Mouse (Mus musculus) cerebellum, adult 9-10 months (tissue): ENCODE data around the gene Rapgef2.
"Not testable (repeated sequence)": the region's sequence is repeated elsewhere in the genome, so short reads cannot be mapped to it uniquely, and the experiment has no call there.

ENCODE experiments used
- DNase-seq: peaks from one replicate; pipeline ENCODE4 v3.0.0; 2022

Gene Rapgef2

DNA sequence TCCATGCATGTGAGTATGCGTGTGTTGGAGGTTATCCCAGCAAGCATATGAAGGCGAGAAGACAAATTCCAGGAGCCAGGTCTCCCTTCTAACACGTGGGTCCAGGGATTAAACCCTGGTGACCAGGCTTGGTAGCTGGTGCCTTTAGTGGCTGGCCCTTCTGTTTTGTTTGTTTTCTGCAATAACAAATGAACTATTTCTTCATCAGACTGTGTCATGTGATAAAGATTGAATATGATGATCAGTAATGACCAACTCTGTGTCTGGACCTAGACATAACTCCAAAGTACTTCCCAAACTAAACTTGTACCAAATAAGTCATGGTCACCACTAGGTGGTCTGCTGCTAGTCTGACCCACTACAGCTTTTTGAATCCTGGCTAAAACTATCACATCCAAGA is 202.4 kb downstream of the Rapgef2 start:
- no peak for DNase-seq

DNA sequence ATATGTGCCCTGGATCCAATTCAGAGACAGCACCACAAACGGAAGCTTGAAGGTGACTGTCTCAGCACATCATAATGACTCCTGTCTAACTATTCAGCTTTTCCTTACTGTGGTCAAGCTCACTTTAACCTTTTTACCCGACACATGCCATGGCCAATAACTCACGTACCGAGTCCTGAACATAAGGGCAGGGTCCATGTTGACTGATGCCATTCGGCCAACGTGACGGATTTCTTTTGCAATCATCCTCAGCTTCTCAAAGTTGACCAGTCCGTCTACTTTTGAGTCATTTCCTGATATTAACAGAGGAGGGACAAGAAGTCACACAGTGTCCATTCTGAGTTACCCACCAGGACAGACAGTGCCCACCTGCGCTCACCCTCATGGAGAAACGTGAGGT is 203.3 kb downstream of the Rapgef2 start:
- DNase-seq = no peak

DNA sequence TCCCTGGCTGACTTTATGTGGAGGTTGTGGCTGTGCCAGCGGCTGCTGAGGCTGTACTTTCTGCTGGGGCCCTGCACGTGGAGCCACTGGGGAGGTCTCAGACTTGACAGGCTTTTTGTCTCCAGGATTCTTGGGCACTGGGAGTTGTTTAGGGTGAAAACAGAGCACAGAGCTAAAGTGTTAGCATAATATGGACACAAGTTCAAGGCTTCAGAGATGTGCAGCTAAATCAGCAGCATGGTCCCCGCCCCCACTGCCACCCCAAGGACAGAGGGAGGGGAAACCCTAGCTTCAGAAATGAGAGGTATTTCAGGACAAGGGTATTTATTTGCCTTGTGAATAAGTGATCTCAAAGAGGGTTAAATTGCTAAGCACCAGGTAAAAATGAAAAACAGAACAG is 207.2 kb downstream of the Rapgef2 start:
- DNase-seq = no peak

DNA sequence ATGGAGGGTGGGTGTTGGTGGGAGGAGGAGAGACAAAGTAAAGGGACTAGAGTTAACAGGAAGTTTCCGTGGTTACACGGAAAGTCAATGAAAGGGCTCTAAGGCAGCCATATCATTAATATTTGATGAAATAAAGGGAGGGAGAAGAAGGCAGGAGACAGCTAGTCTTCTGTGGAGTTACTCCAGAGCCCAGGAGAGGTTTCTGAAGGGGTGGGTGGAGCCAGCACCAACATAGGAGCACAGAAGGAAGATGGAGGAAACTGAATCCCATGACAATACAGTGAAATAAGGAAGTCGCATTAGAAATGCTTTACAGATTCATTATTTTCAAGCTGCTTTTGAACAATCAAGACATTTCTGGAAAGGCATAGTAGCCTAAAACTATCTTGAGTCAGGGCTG is 211.3 kb downstream of the Rapgef2 start:
- DNase-seq = no peak

DNA sequence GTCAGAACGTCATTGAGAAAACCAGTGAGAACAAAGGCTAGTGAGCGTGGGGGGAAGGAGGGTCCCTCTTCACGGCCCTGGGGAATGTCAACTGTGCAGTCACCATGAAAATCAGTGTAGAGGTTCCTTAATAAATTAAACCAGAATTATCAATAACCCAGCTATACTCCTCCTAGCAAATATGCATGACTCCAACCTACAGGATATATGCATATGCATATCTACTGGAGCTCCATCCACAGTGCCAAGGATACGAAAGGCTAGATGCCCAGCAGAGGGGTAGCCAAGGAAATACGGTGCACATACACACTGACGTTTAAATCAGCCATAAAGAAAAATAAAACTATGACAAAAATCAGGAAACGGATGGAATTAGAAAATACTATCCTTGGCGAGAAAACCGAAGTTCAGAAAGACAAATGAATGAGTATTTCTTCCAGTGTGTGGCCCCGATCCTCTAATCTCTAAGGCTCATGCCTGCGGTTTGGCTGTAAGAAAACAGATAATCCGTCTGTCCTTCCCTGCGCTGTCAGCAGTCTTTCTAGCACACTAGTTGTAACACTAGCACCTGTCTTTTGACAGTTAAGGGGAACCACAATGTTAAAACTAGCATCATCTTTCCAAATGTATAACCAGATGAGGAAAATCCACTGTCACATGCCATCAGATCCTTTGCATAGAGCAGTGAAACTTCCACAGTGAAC is 212.6 kb downstream of the Rapgef2 start:
- DNase-seq = no peak

DNA sequence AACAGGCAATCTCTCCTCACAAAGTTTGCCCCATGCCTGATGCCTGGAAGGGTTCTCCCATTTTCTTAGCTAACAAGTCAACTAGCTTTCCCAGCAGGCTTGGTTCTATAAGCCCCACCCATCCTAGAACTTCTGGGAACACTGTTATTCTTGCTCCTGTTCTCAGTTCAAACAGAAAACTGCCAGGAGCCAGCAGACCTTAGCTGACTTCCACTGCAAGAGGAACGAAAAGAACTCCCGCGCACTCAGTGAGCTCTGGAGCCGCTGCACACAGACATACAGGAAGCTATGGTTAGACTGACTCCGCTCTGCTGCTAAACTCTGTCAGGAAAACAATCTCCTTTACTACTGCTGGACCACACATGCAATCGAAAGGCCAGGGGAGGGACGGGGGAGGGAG is 214.8 kb downstream of the Rapgef2 start:
- no peak for DNase-seq

DNA sequence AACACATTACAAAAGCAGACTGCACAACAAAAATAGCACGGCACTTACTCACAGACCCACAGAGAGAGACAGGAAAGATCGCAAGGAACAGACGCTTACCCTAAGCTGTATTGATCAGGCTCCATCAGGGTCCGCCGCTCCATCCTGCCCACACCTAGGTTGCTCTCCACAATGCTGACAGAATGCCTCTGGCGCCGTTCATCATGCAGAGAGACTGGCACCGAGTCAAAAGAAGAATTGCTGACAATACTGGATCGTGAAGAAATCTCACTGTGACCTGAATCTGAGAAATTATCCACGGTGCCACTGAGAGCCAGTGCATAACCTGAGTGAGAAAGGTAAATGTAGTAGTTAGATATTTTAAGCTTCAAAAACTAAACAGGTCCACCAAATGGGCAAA is 216.4 kb downstream of the Rapgef2 start:
- peak; percentile 82 for DNase-seq

DNA sequence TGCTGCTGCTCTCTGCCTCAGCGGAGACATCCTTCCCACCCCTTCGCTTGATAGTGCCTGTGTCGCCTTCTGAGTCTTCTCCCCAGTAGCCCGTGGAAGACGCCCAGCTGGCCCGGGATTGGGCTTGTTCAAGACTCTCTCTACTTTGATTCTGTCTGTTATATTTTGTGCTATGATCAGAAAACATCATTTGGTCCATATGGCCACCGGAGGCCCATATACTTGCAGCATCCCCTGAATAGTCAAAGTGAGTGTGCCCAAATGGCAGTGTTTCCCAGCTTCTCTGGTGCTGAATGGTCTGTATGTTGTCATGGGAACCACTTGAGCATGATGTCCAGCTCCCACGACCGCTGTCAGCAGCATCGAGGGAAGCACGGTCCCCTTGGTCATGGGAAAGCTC is 217.3 kb downstream of the Rapgef2 start:
- no peak for DNase-seq

DNA sequence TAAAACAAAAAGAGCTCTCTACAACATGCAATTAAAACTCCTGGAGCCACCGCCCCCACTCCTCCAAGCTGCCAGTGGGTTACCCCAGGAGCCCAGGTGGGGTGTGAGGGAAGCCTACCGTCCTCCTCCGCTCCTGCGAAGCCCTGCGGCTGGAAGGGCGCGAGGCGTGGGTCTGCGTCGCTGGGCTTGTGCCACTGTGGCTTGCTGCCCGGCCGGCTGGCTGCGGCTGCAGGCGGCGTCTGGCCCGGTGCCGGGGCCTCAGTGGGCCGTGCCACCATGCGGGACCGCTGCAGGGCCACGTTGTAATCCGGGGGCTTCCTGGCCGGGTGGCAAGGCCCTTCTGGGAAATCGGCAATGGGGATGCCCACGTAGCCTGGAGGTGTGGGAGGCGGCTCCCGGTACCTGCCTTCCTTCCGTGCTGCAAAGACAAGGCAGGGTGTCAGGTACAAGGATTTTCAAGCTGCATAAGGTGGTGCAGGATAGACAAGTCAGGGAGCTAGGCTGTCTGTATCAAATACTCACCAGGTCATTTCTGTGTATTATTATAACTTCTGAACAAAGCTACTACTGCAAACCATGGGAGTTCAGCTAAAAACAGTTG is 219.8 kb downstream of the Rapgef2 start:
- no peak for DNase-seq

DNA sequence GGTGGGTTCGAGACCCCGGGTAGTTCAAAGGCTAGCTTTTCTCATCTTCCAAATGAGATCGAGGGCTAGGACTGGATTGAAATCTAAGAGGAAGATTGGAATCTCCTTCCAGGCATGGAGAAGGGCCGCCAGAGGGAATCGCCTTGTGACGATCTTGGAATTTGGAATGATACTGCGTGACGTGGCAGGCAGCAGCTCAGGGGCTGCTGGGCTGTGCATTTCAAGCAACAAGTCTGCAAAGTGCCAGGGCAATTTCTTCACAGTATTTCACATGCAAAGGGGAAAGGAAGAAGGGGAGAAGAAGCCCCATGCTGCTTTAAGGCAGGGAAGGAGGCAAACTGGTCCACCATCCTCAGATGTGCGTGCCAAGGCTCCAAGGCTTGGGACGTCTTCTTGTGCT is 222.2 kb downstream of the Rapgef2 start:
- DNase-seq = no peak

DNA sequence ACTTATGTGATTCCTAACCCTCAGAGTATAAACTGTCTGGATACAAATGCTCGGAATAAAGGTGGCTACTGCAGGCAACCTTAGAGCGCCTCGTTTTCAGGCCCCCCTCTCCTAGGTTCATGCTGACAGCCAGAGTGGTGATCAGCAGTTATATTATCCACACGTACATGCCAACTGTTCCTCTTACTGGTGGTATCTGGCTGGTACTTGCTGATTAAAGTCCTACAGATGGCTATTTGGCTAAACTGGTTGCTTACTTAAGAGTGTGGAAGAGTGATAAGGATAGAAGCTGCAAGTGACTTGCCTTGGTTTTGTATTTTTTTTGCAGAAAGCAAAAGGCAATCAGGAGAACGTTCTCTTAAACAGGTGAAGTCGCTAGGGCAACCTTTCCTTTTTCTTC is 224.9 kb downstream of the Rapgef2 start:
- no peak for DNase-seq

DNA sequence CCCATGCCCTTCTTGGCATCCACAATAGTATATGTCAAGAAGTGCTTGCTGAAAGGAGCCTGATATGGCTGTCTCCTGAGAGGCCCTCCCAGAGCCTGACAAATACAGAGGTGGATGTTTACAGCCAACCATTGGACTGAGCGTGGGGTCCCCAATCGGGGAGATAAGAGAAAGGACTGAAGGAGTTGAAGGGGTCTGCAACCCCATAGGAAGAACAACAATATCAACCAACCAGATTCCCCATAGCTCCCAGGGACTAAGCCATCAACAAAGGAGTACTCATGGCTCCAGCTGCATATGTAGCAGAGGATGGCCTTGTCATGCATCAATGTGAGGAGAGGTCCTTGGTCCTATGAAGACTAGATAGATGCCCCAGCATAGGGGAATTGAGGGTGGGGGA is 227.8 kb downstream of the Rapgef2 start:
- not testable (repeated sequence) for DNase-seq

DNA sequence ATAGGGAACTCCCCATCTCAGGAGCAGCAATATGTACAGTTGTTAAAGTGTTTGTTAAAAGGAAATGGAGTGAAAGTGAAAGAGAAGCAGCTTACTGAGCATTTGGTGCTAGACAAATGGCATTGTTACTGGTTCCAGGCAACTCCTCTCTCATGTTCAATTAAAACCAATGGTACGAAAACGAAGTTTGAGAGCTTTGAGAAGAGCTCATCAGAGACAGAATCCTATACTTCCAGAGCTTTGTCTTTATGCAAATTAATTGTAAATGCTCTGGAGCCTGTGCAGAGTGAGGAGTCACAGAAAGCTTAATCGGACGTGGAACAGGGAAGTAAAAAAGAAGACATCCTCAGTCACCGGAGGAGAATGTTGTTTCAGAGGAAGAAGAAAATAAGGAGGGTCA is 241.1 kb downstream of the Rapgef2 start:
- DNase-seq = no peak

DNA sequence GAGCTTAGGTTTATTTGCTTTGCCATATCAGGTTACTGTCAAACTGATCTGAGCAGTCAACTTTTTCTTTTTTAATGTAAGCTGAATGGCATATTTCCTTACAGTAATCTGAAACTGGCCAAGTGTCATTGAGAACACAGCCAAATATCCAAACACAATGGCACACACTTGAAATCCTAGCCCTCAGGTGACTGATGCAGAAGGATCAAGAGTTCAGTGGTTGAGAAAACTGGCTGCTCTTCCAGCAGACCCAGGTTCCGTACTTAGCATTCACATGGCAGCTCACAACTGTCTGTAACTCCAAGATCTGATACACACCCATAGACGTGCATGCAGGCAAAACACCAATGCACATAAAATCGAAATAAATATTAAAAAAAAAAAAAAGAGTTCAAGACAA is 243.3 kb downstream of the Rapgef2 start:
- DNase-seq = no peak

DNA sequence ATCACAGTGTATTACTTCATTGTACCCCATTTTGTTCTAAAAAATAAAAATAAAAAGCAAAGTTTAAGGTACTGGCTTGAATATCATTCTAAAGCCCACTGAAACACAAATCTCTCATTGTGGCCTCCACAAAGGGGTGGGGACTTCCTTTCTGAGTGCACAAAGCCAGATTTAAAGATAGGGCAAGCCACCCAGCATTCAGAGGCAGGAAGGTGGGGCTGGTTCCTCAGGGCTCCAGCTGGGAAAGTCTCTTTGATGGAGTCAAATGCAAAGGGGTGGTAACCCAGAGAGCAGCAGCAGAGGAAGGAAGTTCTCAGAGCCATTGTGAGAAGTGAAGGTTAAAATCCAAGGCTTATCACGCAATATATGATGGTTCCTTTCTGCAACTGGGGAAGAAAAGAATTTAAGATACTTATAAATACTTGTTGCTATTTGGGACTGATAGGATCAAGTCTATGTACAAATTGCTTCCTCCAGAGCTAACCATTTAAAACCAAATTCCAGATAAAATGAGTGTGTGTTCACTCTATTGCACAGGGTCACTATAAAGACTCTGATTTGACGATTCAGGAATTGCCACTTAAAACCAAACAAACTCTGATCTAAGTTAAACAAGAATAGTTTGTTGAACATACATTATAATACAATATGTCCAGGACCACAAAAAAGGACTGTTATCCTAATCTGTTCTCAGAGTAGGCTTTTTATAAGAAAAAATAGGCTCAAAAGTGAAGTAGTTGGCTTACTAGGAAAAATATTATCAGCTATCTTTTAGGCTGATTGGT is 246.5 kb downstream of the Rapgef2 start:
- no peak for DNase-seq

DNA sequence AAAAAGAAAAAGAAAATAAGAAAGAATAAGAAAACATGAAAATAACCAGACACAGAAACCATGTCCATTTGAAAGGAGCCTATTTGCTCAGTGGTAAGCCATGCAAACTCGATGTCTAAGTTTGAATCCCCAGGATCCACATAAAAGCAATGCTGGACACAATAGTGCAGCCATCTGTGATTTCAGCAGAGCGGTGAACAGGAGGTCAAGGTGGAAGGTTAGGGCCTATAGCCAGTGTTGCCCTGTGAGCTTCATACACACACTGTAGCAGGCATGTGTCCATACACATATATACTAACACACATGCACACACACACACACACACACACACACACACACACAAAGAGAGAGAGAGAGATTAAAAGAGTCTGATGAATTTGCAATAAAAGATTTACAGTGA is 247.3 kb downstream of the Rapgef2 start:
- no peak for DNase-seq

DNA sequence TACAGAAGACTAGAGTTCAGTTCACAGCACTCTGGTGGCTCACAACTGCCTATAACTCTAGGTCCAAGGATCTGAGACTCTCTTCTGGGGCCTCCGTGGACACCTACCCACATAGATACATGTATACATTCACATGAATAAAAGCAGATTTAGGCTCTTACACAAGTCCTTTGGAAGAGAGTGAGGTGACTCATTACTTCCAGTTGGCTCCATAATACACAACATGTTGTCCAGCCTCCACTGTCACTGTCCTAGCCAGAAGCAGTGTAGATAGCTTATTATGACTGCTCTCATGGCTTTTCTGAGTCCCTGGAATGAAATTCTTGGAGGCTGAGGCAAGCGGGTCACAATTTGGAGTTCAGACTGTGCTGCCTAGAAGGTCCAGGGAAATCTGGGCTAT is 251.9 kb downstream of the Rapgef2 start:
- DNase-seq = no peak

DNA sequence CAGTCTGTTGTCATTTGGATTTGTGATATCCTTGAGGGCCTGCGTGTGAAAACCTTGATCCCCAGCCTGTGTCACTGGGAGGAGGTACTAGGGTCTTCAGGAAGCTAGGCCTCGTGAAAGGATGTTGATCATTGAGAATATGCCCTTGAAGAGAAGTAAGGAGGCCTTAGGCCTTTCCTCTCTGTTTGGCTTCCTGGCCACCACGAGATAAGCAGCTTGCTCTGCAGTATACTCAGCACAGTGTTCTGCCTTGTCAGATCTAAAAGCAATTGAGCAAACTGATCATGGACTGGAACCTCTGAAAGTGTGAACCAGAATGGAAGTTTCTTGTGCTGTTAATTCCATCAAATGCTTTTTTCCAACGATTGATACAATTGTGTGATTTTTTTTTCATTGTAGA is 255.5 kb downstream of the Rapgef2 start:
- no peak for DNase-seq

DNA sequence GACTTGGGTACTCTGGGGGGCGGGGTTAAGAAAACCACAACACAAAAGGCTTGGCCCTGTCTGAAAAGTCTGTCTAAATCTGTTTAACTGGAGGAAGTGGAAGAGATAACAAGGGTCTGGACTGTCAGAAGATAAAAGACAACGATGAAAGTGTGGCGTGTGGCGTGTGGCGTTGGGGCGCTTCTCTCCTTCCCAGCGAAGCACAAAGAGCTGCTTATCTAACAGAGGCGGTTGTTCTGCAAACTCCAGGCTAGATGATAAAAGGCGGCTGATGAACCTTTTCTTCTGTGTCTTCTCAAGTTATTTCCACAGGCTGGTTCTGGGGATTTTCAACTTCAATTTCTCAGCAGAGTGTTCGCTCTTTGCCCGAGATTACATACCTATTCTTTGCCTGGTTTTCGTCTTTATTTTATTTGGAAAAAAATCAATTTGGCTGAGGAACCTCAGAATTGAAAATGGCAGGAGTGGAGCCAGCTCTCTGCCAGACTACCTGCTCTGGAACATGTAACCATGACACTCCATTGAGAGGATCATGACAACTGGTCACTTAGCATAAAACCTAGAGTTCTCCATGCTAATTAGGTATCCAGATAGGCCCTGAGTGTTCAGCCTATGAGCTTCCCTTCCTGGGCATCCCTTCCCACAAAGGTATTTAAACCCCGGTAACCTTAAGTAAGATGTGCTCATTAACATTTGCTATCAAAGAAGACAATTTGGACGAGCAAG is 258.0 kb downstream of the Rapgef2 start:
- DNase-seq = no peak

DNA sequence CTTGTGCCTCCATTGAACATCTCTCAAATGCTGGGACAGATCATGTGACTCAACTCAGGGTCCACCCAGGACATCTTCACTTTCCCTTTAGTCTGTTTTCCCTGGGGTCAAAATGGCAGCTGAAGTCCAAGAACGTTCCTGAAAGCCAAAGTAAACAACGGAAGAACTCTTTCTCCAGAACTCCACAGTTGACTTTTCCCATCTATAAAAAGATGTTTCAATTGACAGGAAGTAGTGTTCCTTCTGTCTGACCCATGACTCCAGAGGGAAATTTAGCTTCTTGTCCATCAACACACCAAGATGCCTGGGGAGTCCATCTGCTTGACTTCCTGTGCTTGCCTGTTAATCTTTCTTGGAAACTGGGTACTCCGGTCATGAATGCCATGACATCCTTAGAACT is 260.3 kb downstream of the Rapgef2 start:
- no peak for DNase-seq

DNA sequence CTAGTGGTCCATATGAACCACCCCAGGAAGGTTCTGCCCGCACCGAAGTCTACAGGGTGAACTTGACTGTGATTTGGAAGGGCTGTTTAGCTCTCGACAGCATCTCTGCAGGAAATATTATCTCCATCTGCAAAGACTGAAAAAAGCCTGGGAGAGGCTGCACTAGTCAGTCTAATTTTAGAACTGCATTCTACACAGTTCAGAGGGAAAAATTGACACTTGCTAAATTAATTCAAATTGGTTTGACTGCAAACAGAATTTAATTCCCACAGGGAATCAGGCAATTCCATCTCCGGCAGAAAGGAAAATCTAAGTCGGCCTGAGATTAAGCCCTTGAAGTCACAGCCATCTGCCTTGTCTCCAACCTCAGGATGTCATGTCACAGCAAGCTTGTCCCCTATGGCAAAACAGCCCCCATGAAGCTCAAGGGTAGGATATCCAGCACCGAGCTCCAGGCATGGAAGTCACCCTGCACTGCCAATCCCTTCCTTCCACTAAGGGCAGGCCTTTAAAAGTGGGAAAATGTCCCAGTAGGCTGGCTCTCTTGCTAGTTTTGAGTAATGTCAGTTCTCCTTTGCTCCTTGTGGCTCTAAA is 262.5 kb downstream of the Rapgef2 start:
- peak; percentile 17 for DNase-seq

DNA sequence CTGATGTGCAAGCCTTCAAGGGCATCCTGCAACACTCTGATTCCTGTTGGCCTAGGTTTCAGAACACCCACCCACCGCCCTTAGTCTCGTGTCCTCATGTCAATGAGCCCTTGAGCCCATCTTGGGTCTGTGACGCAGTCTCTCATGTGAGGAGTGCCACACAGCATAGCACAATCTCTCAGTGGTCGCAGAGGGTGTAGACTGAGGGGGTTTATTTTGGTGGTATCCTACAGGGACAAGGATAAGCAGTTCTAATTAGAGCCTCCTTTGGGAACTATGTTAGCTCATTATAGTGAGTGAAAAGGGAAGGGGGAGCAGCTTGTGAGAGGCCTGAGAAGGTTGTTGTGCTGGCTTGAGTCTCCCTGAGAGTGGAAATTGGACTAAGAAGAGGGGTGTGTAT is 263.6 kb downstream of the Rapgef2 start:
- no peak for DNase-seq

DNA sequence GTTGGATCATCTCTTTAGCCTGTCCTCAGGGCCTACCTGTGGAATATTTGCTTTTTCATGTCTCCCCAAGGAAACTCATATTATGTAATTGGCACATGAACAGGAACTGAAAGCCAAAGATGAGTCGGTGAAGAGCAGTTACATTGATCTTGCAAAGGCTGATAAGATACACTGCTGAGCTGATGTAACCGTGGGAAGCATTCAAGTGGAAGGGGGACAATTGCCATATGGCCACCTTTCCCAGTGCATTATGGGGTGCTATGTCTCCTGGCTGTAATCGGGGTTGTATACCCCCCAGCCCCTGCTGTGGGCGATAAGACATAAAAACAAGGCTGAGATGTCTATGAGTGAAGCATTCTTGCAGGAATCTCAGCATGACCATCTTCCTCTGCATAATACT is 268.9 kb downstream of the Rapgef2 start:
- no peak for DNase-seq
